Mouse (Mus musculus) cerebellum, adult 9-11 months (tissue): ENCODE data around the gene Narf.

Experiments used
- DNase-seq: peaks from one replicate; pipeline ENCODE4 v3.0.0; 2022

The Narf gene

GRCm38 (mm10) chr11:121236564-121237344 is at the start of gene Narf:
TSS of gene Narf (plus strand) at chr11:121237253.
- peak; percentile 100 for DNase-seq

DNA sequence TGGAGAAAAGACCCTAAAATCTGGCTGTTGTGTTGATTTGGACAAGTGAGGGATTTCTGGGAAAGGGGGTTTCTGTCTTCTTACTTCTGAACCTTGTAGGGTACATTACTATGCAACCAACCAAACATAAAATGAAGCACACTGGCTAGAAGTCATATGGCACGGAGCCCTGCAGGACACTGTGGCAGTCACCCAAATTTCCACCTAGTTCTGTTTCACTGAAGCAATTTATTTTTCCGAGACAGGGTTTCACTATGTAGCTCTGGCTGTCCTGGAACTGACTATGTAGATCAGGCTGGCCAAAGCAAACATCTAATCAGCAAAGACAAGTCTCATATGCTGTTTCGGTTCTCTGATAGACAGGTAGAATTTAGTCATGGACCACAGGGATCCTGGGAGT is 47.4 kb upstream of the Narf start:
- peak; percentile 54 for DNase-seq

DNA sequence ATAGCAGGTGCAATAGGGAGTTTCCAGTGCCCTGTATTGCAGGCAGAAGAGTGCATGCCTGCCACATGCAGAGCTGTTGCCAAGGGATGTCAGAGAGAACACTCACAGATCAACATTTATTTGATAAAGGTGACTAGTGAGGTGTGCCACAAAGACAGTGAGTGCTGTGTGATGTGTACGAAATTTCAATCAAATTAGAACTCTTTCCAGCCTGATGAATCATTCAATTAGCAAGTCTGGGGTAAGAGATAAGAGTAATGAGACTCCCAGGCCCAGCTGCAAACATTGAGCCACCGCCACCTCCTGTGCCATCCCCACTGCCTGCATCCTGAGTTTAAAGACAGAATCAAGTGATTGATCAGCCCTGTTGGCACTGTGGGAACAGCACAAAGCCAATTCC is 44.3 kb upstream of the Narf start:
- DNase-seq, result no peak

GRCm38 (mm10) chr11:121193415-121193814 is 43.6 kb upstream of the Narf start:
- no peak for DNase-seq

GRCm38 (mm10) chr11:121198622-121199021 is 38.4 kb upstream of the Narf start:
- DNase-seq, result no peak

DNA sequence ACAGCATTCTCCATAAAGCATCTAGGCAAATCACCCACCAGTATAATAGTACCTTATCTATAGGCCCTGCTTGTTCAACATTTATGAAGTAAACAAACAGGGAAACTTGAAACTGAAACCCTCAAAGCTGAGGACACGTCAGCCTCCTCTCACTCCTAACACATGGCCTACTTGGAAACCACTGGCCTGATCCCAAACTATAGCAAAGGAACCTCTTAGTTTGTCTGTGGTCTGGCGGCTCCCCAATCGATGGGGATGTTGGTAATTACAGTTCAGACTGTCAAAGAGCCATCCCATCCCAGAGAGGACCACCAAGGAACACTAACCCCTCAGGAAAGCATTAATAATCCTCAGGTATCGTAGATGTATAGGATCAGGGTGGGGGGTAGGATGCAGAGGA is 37.2 kb upstream of the Narf start:
- no peak for DNase-seq

DNA sequence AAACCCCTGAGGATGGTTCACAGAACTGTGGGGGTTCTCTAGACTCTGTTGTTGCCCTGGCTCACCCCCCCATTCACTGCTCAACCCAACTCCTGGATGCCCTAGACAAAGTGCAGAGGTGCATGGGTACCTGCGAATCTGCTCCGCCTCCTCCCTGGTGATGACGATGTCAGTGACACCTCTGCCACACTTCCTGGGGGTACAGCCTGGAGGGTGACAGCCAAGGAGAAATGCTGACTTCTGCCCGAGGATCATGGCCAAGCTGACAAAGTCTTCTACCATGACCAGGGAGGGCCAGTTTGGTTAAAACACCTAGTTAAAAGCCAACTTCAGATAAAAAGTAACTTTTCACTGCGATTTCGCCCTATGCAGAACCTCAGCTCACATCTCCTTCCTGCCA is 36.3 kb upstream of the Narf start:
- DNase-seq, result no peak

DNA sequence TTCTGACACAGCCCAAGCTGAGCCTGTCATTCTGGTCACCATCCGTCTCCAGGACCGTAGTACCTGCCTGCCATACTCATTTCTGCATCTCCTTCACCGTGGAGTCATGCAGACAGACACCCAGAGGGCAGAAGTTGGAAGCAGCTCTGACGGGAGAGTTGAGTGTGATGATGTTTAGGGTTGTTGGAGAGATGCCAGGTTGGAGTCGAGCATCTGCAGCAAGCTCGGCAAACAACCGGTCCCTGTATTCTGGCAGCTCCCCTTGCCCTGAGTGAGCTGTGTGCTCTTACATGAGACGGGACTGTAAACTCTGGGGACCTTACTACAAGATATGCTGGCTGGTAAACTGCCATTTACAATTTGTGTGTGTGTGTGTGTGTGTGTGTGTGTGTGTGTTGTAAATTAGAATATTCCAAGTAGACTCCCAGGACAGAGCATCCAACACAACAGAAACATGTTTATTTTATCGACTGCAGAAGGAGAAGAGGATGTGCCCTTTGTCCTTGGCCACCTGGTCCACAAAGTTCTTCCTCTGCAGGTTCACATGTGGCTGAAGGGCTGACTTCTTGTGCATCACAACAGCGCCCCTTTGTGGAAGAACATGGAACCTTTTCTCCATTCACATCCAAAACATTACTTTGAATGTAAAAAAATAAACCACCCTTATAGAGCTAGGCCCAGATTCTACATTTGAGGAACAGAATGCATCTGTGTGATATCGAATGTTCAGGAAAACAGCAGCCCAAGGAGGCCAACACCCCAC is 35.4 kb upstream of the Narf start:
- DNase-seq, result peak; percentile 40

DNA sequence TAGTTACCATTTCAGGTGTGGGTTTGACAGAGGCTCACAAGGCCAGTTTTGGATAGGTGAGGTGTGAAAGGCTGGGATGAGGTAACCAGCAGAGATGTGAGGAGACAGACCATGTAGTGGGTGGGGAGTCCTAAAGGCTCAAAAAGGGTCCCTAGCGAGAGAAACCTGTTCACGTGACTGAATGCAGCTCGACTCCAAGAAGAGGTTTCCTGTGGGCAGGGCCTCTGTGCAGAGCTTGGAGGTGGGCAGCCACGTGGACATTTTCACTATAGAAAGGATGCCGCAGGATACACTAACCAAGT is 33.2 kb upstream of the Narf start:
- DNase-seq, result no peak

- peak; percentile 96 for DNase-seq
These were observed 32.7 kb upstream of the Narf start, which contains the start of the genes Hexdc and Ogfod3 for GRCm38 (mm10) chr11:121204161-121205006. TSS of gene Hexdc (plus strand) at chr11:121204433. TSS of gene Ogfod3 (minus strand) at chr11:121204711.

DNA sequence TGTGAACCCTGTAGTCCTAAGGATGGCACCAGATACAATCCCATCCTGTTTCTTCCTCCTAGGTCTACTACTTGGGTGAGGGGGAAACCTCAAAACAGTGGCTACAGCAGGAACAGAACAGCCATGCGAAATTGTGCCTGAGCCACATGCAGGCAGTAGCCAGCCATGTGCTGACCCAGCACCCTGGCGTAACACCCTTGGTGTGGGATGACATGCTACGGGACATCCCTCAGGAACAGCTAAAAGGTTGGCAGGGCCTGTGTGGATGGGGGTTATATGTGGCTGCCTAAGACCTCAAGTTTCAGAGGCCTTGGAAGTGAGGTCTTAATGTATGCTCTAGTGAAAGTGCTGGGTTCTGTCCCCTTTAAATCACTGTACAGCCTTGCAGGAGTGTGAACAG is 20.2 kb upstream of the Narf start:
- DNase-seq, result no peak

DNA sequence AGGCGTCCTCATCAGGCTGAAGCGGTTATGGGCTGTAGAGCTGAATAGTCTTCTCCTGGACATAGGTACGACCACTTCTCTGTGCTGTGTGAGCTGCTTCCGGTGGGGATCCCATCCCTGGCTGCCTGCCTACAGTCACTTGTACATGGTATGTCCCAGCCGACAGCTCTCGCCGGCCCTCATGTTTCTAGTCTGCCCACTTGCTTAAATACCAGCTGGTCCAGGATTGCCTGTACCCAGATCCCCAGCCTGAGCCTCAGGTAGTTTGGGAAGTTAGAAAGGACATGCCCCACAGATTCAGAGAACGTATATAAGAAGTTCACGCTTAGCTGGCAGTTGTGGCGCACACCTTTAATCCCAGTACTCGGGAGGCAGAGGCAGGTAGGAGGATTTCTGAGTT is 17.3 kb upstream of the Narf start:
- DNase-seq, result no peak

- DNase-seq, result no peak
These were observed 16.3 kb upstream of the Narf start for GRCm38 (mm10) chr11:121220771-121221170.

DNA sequence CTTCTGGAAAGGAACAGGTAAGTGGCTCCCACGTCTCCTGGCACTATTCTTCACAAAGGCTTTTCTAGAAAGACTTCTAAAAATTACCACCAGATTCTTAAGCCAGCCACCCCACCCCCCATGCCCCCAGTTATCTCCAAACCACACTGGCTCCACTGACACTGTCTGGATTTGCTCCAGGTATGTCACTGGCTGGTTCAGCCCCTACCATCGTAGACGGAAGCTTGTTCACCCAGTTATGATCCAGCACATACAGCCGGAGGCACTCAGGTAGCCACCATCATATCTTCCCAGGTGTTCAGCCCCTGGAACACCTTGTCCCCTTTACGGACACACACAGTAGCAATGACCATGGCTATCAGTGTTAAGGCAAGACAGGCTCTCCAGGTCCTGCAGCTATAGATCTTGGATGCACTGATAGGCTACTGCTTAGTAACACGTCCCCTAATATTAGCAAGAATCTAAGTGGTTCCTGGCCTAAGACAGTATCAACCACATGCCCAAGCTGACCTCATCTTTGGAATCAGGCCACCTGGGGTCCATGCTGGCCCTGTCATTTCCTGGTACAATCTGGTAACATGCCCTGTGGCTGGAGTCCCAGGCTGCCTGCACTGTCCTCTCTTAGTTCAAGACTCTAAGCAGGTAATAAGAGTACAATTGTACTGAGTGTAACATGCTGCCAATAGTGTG is 15.6 kb upstream of the Narf start:
- peak; percentile 77 for DNase-seq

DNA sequence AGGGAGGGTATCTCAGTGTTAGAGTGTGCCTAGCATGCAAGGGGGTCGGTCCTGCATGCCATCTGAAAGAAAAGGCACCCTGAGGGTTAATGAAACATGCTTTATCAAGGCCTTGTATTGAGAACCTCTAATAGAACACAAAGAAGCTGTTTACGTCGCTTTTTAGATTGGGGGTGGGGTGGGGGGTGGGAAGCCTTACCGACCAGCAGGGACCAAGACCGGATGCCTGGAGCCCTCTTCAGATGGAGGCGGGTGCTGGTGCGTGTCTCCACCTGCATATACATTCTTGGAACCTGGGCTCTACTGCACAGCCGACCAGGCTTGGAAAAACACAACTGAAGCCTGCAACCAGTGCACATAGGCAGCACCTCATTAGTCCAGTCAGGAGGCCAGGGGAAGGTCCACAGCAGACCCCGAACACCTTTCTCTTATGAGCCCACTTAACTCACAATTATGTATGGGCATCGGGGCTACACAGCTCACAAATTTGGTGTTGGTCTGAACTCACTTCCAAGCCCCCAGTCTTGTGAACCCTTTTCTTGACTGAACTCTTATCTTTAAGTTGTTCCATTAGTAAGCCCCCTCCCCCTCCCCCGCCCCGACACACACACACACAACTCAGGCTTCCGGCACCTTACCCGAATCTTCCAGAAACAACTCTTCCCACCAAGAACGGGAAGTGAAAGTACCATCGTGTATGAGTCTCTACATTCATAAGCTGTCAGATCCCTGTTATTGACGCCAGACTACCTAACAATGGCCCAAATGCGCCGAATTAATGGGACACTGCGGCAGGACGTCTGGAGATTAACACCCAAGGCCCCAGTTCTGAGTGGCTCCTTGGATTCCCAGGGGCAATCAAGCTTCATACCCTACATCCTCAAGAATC is 8.7 kb upstream of the Narf start:
- no peak for DNase-seq

DNA sequence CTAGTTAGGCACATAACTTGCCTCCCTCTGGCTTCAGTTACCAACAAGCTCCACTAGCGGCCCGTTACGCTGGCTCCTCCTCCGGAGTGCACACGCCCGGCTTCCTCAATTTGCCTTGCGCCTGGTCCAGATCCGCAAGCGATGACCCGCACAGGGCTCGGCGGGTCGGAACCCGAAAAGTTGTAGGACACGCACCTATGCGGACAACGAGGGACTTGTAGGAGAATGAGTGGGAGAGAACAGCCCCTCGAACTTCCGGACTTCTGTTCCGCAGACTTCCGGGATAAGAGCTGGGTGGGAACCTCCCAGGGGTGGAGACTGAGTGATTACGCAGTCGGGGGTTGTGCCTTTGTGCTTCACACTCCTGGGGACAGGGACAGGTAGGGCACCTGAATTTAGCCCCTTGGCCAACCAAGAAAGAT is 8.0 kb upstream of the Narf start, which contains the start of gene Cybc1:
Gene Cybc1, minus strand, starts transcription at position 305 of the 422 bp plus-strand sequence.
- DNase-seq, result peak; percentile 80

DNA sequence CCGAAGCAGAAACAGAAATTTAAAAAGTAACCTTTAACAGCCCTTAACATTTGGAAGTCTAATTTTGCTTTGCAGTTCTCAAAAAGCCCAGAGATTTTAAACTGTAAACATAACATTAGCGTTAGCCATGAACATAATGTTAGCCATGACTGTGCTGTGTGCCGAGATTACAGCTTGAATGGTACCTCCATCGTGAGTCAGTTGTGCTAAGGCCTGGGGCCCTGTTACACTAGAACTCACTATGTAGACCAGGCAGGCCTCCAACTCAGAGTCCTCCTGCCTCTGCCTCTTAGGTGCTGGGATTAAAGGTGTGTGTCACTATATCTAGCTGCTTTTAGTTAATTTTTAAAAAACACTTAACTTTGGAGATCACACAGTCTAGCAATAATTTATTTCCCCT is 5.9 kb upstream of the Narf start:
- no peak for DNase-seq

GRCm38 (mm10) chr11:121231628-121232291 is 5.3 kb upstream of the Narf start:
- no peak for DNase-seq

DNA sequence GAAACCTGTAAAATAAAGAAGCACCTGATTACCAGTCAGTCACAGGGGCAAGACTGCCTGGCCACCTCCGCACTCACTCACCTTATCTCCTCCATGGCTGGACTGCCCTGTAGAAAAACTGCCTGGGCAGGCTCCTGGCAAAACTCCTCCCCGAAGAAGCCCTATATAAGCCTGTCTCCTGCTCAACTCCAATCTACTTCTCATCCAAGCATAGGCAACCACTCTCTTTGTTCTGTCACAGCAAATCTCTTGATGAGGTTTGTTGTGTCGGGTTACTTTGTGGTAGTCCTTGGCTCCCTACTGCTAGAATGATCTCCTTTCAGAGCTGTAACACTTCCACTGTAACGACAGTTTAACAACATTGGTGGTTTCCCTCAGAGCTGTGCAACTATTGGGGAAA is 4.3 kb upstream of the Narf start:
- DNase-seq, result no peak

DNA sequence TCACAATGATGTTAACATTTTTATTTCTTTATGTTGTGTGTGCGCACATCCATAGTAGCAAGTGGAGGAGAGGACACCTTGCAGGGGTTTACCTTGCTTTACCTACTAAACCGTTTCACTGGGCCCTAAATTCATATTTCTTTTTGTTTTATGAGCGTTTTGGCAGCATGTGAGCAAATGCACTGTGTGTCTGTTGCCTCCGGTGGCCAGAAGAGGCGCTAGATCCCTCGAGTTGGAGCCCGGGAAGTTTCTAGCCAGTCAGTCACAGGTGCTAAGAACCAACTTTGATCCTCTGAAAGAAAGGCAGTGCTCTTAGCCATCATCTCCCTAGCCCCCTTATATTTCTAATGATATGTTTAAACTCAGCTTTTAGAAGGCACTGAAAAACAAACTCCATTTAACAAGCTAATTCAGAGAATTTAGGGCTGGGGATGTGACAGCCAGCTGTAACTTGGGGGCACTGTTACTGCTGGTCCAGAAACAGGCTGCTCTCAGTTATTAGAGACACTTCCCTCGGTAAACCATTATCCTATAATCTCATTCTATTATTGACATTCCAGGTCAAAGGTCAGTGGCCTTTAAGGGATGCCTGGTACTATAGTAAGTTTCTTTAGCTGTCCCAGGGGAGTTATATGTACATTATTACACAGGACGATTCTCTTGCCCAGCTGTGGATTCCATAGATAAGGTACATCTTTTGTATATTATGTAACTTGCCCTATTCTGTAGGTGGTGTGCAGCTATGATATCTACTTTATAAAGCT is 1.4 kb upstream of the Narf start:
- peak; percentile 59 for DNase-seq
